Mouse (Mus musculus): ENCODE data around the gene Lipc. TPM values are rescaled to one million over a fixed set of nuclear protein-coding genes. Genes with fewer than 3 reads are reported as not detected.

The Lipc gene
- polyA plus RNA-seq, 1 experiment from 2014 or later = 15.4 TPM

GRCm38 (mm10) chr9:70926820-70927588 lies 25.0 kb downstream of the Lipc start:
- WGBS (ENCODE audit: insufficient replicate concordance) = 20% methylated on average over 6 of the region's 6 CpGs
- peak overlapping the region; percentile 58 for H3K4me2 ChIP-seq
- 0 out of 2 replicates have a peak overlapping the region, but pooled peaks have one; percentile 7 for H3K4me3 ChIP-seq
- 0 out of 2 replicates have a peak, but pooled peaks cover 7% of the 10 kb centered on the region for H3K36me3 ChIP-seq
- ATAC-seq = peak; percentile 89
- no peaks in the 10 kb centered on the region for H3K27me3 ChIP-seq (replicated peaks)
- peaks cover 84% of the 10 kb centered on the region for H3K4me1 ChIP-seq
- peak overlapping the region; percentile 70 for H3K9ac ChIP-seq
- peak overlapping the region; percentile 100 for H3K27ac ChIP-seq
- no peaks in the 10 kb centered on the region for H3K9me3 ChIP-seq (replicated peaks)

DNA sequence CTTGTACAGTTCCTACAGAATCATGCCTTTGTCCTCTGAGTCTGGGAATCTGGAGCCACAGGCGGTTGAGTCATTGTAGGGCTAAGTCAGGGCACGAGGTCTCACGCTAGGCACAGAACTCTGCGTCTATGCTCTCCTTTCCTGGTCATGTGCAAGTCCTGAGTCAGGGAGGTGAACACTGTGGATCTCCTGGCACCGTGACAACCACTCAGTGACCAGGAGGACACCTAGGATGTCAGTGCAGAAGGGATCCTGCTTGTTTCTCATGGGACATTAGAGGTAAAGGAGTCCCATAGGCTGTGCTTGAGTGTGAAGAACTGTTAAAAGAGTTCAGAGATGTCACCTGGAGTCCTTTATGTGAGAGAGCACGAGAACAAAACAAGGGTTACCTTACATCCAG lies 26.8 kb downstream of the Lipc start:
- Histone ChIP-seq H3K36me3 (0 out of 2 replicates have a peak, but pooled peaks cover 7% of the 10 kb centered on the region), H3K27ac (peak overlapping the region; percentile 100), H3K27me3 (replicated peaks) (no peaks in the 10 kb centered on the region), H3K4me2 (no peak overlapping the region), H3K9me3 (replicated peaks) (no peaks in the 10 kb centered on the region), H3K9ac (peak overlapping the region; percentile 53; the same call in 1 of the 2 replicates), H3K4me1 (peaks cover 93% of the 10 kb centered on the region), H3K4me3 (no peak overlapping the region)
- no peak for ATAC-seq
- WGBS (ENCODE audit: insufficient replicate concordance) = 87% methylated on average over 6 of the region's 6 CpGs

DNA sequence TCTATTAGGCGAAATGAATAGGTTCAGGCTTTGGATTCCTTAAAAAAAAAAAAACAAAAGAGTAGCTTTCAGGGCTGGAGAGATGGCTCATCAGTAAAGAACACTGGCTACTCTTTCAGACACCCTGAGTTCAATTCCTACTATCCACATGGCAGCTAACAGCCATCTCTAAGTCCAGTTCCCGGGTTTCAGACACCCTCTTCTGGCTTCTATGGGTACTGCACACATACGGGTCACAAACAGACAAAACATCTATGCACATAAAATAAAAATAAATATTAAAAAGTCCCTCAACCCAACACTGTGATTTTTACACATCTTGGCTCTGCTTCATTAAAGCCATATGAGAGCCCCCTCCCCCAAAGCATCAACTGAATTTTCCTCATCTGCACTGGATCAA lies 27.3 kb downstream of the Lipc start:
- Histone ChIP-seq H3K9me3 (replicated peaks) (no peaks in the 10 kb centered on the region), H3K27me3 (replicated peaks) (no peaks in the 10 kb centered on the region), H3K36me3 (0 out of 2 replicates have a peak, but pooled peaks cover 7% of the 10 kb centered on the region), H3K4me1 (peaks cover 95% of the 10 kb centered on the region), H3K4me2 (no peak overlapping the region), H3K4me3 (no peak overlapping the region), H3K9ac (0 out of 2 replicates have a peak overlapping the region, but pooled peaks have one; percentile 53), H3K27ac (peak overlapping the region; percentile 100)
- ATAC-seq = no peak
- WGBS (ENCODE audit: insufficient replicate concordance) = 84% methylated on average over 3 of the region's 3 CpGs

DNA sequence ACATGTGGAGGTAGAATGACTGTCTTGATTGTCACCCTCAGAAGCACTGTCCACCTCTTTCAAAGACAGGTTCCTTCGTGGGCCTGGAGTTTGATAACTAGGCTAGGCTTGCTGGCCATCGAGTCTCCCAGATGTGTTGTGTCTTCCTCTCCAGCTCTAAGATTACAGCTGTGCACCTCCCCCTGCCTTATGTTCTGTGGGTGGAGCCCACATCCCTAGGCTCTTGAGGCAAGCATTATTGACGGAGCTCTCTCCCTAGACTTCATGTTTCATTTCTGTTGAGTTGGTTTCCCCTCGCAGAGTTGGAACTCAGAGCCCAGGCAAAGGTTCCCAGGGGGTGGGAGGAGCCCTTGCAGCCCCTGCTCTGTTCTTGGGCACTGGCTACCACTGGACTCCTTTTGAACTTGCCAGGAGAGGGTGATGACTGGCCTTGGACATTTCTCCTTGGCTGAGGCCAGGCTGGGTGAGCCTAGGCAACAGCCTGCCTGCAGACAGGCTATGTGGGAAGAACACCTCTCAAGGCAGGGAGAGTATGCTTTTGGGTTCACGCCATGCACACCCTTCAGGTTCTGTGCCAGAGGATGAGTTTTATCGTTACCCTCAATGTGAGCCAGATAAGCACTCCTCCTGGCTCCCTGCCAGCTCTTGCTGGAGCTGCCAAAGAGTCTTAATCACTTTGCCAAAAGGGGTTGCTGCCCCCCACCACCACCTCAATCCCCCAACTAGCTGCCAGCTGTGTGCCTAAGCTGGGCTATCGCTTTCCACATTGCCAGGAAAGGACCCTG lies 30.1 kb downstream of the Lipc start:
- peak overlapping the region; percentile 32 for H3K4me3 ChIP-seq
- H3K27ac ChIP-seq = peak overlapping the region; percentile 98
- no peaks in the 10 kb centered on the region for H3K27me3 ChIP-seq (replicated peaks)
- 20% methylated on average over 7 of the region's 7 CpGs for WGBS (ENCODE audit: insufficient replicate concordance)
- 0 out of 2 replicates have a peak, but pooled peaks cover 7% of the 10 kb centered on the region for H3K36me3 ChIP-seq
- H3K9ac ChIP-seq = peak overlapping the region; percentile 75
- peaks cover 93% of the 10 kb centered on the region for H3K4me1 ChIP-seq
- H3K9me3 ChIP-seq (replicated peaks) = no peaks in the 10 kb centered on the region
- peak overlapping the region; percentile 74 for H3K4me2 ChIP-seq
- ATAC-seq = peak; percentile 91

DNA sequence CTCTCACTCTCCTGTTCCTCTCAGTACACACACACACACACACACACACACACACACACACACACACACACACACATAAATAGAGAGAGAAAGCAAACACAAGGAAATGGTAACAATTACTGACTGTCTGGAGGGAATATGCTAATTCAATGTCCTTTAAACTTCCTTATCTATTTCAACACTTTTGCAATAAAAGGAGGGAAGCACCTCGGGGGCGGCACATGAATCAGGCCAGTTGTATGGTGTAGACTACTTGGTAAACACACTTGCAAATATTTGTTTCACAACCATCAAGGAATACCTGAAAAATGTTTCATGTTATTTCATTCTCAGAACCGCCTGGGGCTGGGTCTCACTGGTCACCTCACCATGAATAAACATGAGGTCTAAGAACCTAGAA lies 30.9 kb downstream of the Lipc start:
- Histone ChIP-seq H3K9ac (peak overlapping the region; percentile 75), H3K27ac (peak overlapping the region; percentile 98), H3K4me3 (no peak overlapping the region), H3K4me1 (peaks cover 93% of the 10 kb centered on the region), H3K4me2 (peak overlapping the region; percentile 74), H3K27me3 (replicated peaks) (no peaks in the 10 kb centered on the region), H3K36me3 (0 out of 2 replicates have a peak, but pooled peaks cover 7% of the 10 kb centered on the region), H3K9me3 (replicated peaks) (no peaks in the 10 kb centered on the region)
- WGBS (ENCODE audit: insufficient replicate concordance) = 33% methylated on average over 3 of the region's 3 CpGs
- no peak for ATAC-seq

- H3K4me1 ChIP-seq = peaks cover 97% of the 10 kb centered on the region
- H3K36me3 ChIP-seq = no peaks in the 10 kb centered on the region
Measured at GRCm38 (mm10) chr9:70919271-70919670, 32.8 kb downstream of the Lipc start.

DNA sequence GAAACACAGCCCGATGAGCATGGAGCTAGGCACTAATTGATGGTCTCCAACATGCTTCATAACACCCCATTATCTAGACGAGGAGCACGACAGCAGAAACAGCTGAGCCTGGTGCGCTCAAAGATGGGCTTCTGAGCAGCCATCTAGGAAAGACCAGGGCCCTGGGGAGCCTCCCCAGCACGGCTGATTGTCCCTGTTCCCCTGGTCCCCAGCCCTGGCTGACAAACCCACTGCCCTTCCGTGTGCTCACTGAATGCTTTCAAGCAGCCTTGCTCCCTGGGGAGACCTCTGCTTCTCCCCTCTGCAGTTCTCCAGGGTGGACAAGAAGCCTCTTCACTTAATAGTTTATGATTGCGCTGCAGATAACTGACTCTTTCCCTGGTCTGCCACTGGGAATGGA lies 35.5 kb downstream of the Lipc start:
- Histone ChIP-seq H3K27me3 (replicated peaks) (no peaks in the 10 kb centered on the region), H3K4me2 (no peak overlapping the region; the same call in 1 of the 2 replicates), H3K36me3 (no peaks in the 10 kb centered on the region), H3K9me3 (replicated peaks) (no peaks in the 10 kb centered on the region), H3K27ac (peak overlapping the region; percentile 89), H3K9ac (peak overlapping the region; percentile 66), H3K4me3 (no peak overlapping the region), H3K4me1 (peaks cover 96% of the 10 kb centered on the region)
- WGBS (ENCODE audit: insufficient replicate concordance) = 56% methylated on average over 7 of the region's 7 CpGs
- ATAC-seq = no peak

More at GRCm38 (mm10) chr9:70919271-70919670, 32.8 kb downstream of the Lipc start:
- no peaks in the 10 kb centered on the region for H3K9me3 ChIP-seq (replicated peaks)
- peak overlapping the region; percentile 98; the same call in 1 of the 2 replicates for H3K27ac ChIP-seq
- WGBS (ENCODE audit: insufficient replicate concordance) = 87% methylated on average over 3 of the region's 3 CpGs
- no peaks in the 10 kb centered on the region for H3K27me3 ChIP-seq (replicated peaks)
- H3K4me2 ChIP-seq = no peak overlapping the region
- ATAC-seq = no peak
- no peak overlapping the region for H3K9ac ChIP-seq
- H3K4me3 ChIP-seq = no peak overlapping the region

DNA sequence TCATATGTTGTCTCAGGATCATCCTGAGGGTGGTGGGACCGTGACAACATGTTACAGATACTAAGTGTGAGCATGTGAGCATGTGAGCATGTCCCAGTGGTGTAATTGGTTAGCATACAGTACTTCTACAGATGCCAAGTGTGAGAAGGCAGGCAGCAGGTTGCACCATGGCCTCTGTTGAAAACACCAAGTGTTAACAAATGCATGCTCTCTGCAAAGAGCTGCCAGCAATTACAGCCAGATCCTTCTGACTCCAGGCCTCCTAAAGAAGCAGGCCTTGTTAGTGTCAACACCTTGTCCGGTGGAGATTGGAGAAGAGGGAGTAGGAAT lies 36.7 kb downstream of the Lipc start:
- no peak for ATAC-seq
- 70% methylated on average over 2 of the region's 2 CpGs for WGBS (ENCODE audit: insufficient replicate concordance)
- Histone ChIP-seq H3K4me3 (no peak overlapping the region), H3K36me3 (no peaks in the 10 kb centered on the region), H3K4me1 (peaks cover 86% of the 10 kb centered on the region), H3K27me3 (replicated peaks) (no peaks in the 10 kb centered on the region), H3K27ac (peak overlapping the region; percentile 89), H3K4me2 (peak overlapping the region; percentile 61; the same call in 1 of the 2 replicates), H3K9me3 (replicated peaks) (no peaks in the 10 kb centered on the region), H3K9ac (peak overlapping the region; percentile 66)

GRCm38 (mm10) chr9:70914659-70915355 lies 37.2 kb downstream of the Lipc start:
- peak overlapping the region; percentile 89 for H3K27ac ChIP-seq
- peak overlapping the region; percentile 66 for H3K9ac ChIP-seq
- peak overlapping the region; percentile 14; the same call in 1 of the 2 replicates for H3K4me3 ChIP-seq
- no peaks in the 10 kb centered on the region for H3K9me3 ChIP-seq (replicated peaks)
- no peaks in the 10 kb centered on the region for H3K36me3 ChIP-seq
- peaks cover 83% of the 10 kb centered on the region for H3K4me1 ChIP-seq
- no peaks in the 10 kb centered on the region for H3K27me3 ChIP-seq (replicated peaks)
- peak overlapping the region; percentile 61 for H3K4me2 ChIP-seq
- 27% methylated on average over 10 of the region's 10 CpGs for WGBS (ENCODE audit: insufficient replicate concordance)
- peak; percentile 97 for ATAC-seq

GRCm38 (mm10) chr9:70911163-70911562 lies 40.9 kb downstream of the Lipc start:
- peak overlapping the region; percentile 21; the same call in 1 of the 2 replicates for H3K27ac ChIP-seq
- H3K9me3 ChIP-seq (replicated peaks) = no peaks in the 10 kb centered on the region
- H3K9ac ChIP-seq = no peak overlapping the region

DNA sequence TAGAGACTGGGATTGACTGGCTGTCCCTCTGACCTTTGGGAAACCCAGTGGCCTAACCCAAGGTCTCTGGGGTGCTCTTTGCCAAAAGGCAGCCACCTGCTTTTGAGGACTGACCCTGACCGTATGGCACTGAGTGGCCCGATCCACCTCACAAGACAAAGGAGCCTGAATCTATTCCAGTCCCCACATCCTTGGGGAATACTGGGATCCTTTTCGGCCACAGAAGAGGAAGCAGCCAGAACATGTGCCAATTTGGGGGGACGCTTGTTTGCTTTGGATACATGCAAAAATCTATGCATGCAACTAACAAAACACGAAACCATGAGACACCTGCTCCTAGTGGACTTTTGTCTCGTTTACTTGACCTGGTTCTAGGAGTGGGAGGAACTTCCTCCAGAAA lies 41.7 kb downstream of the Lipc start:
- Histone ChIP-seq H3K9me3 (replicated peaks) (no peaks in the 10 kb centered on the region), H3K4me2 (no peak overlapping the region), H3K4me1 (peaks cover 41% of the 10 kb centered on the region), H3K27me3 (replicated peaks) (no peaks in the 10 kb centered on the region), H3K27ac (no peak overlapping the region), H3K36me3 (no peaks in the 10 kb centered on the region), H3K9ac (no peak overlapping the region), H3K4me3 (no peak overlapping the region)
- WGBS (ENCODE audit: insufficient replicate concordance) = 76% methylated on average over 6 of the region's 6 CpGs
- ATAC-seq = no peak

More at GRCm38 (mm10) chr9:70911163-70911562, 40.9 kb downstream of the Lipc start:
- Histone ChIP-seq H3K4me3 (no peak overlapping the region), H3K4me1 (peaks cover 49% of the 10 kb centered on the region), H3K4me2 (no peak overlapping the region), H3K27me3 (replicated peaks) (no peaks in the 10 kb centered on the region), H3K36me3 (no peaks in the 10 kb centered on the region)
- ATAC-seq = no peak
- WGBS (ENCODE audit: insufficient replicate concordance) = 83% methylated on average over 4 of the region's 4 CpGs

All from liver, embryonic 12.5 days (tissue).